Mouse (Mus musculus): ENCODE measurements around the gene Rtkn2. TPM values are rescaled to one million over a fixed set of nuclear protein-coding genes. Genes with fewer than 3 reads are reported as not detected.

The Rtkn2 gene
- polyA plus RNA-seq, 1 experiment from 2014 or later = 13.8 TPM

GRCm38 (mm10) chr10:68009867-68010266 is 30.5 kb downstream of the Rtkn2 start:
- Histone ChIP-seq H3K9ac (ENCODE audit: low read length) (no peak overlapping the region), H3K4me1 (ENCODE audit: control insufficient read depth, insufficient read depth, low read length) (no peaks in the 10 kb centered on the region), H3K4me3 (ENCODE audit: low read depth, low read length) (no peak overlapping the region), H3K27ac (replicated peaks; ENCODE audit: low read depth, low read length) (no peak overlapping the region), H3K4me2 (ENCODE audit: low read depth, severe bottlenecking) (no peak overlapping the region), H3K9me3 (ENCODE audit: control insufficient read depth, low read length) (no peaks in the 10 kb centered on the region), H3K36me3 (ENCODE audit: control insufficient read depth, insufficient read depth, low read length) (peaks cover 3% of the 10 kb centered on the region; the same call in 1 of the 2 replicates), H3K27me3 (ENCODE audit: control insufficient read depth, insufficient read depth, low read length) (no peaks in the 10 kb centered on the region)
- DNase-seq (ENCODE audit: low spot score) = no peak
- 96% methylated on average over 7 of the region's 7 CpGs for WGBS
- ATAC-seq (ENCODE audit: insufficient number of reproducible peaks, low FRiP score, low TSS enrichment, low read depth) = no peak

GRCm38 (mm10) chr10:68013137-68013536 is 33.8 kb downstream of the Rtkn2 start:
- 91% methylated on average over 2 of the region's 2 CpGs for WGBS
- H3K27me3 ChIP-seq (ENCODE audit: control insufficient read depth, insufficient read depth, low read length) = no peaks in the 10 kb centered on the region
- ATAC-seq (ENCODE audit: insufficient number of reproducible peaks, low FRiP score, low TSS enrichment, low read depth) (no peak), DNase-seq (ENCODE audit: low spot score) (peak; percentile 50)
- peaks cover 3% of the 10 kb centered on the region; the same call in 1 of the 2 replicates for H3K36me3 ChIP-seq (ENCODE audit: control insufficient read depth, insufficient read depth, low read length)
- no peak overlapping the region for H3K9ac ChIP-seq (ENCODE audit: low read length)
- no peak overlapping the region for H3K27ac ChIP-seq (replicated peaks; ENCODE audit: low read depth, low read length)
- H3K4me3 ChIP-seq (ENCODE audit: low read depth, low read length) = no peak overlapping the region
- H3K4me2 ChIP-seq (ENCODE audit: low read depth, severe bottlenecking) = no peak overlapping the region
- H3K4me1 ChIP-seq (ENCODE audit: control insufficient read depth, insufficient read depth, low read length) = no peaks in the 10 kb centered on the region
- no peaks in the 10 kb centered on the region for H3K9me3 ChIP-seq (ENCODE audit: control insufficient read depth, low read length)

- no peak for ATAC-seq (ENCODE audit: insufficient number of reproducible peaks, low FRiP score, low TSS enrichment, low read depth)
- Histone ChIP-seq H3K27ac (replicated peaks; ENCODE audit: low read depth, low read length) (no peak overlapping the region), H3K4me2 (ENCODE audit: low read depth, severe bottlenecking) (no peak overlapping the region), H3K4me3 (ENCODE audit: low read depth, low read length) (no peak overlapping the region), H3K4me1 (ENCODE audit: control insufficient read depth, insufficient read depth, low read length) (no peaks in the 10 kb centered on the region), H3K27me3 (ENCODE audit: control insufficient read depth, insufficient read depth, low read length) (no peaks in the 10 kb centered on the region), H3K9me3 (ENCODE audit: control insufficient read depth, low read length) (no peaks in the 10 kb centered on the region; the same call in 1 of the 2 replicates), H3K36me3 (ENCODE audit: control insufficient read depth, insufficient read depth, low read length) (peaks cover 9% of the 10 kb centered on the region; the same call in 1 of the 2 replicates), H3K9ac (ENCODE audit: low read length) (no peak overlapping the region)
- DNase-seq (ENCODE audit: low spot score) = no peak
- WGBS = 90% methylated on average over 2 of the region's 2 CpGs
Observed at GRCm38 (mm10) chr10:68020755-68021154, 41.4 kb downstream of the Rtkn2 start.

GRCm38 (mm10) chr10:68025660-68026059 is 46.3 kb downstream of the Rtkn2 start:
- Histone ChIP-seq H3K36me3 (ENCODE audit: control insufficient read depth, insufficient read depth, low read length) (no peaks in the 10 kb centered on the region), H3K4me3 (ENCODE audit: low read depth, low read length) (no peak overlapping the region), H3K4me2 (ENCODE audit: low read depth, severe bottlenecking) (no peak overlapping the region), H3K27me3 (ENCODE audit: control insufficient read depth, insufficient read depth, low read length) (no peaks in the 10 kb centered on the region), H3K27ac (replicated peaks; ENCODE audit: low read depth, low read length) (no peak overlapping the region), H3K9me3 (ENCODE audit: control insufficient read depth, low read length) (no peaks in the 10 kb centered on the region), H3K4me1 (ENCODE audit: control insufficient read depth, insufficient read depth, low read length) (no peaks in the 10 kb centered on the region), H3K9ac (ENCODE audit: low read length) (no peak overlapping the region)
- WGBS = 84% methylated on average over 3 of the region's 3 CpGs
- DNase-seq (ENCODE audit: low spot score) (no peak), ATAC-seq (ENCODE audit: insufficient number of reproducible peaks, low FRiP score, low TSS enrichment, low read depth) (no peak)

GRCm38 (mm10) chr10:68028327-68029080 is 49.1 kb downstream of the Rtkn2 start:
- no peak overlapping the region for H3K27ac ChIP-seq (replicated peaks; ENCODE audit: low read depth, low read length)
- no peak for DNase-seq (ENCODE audit: low spot score)
- H3K4me1 ChIP-seq (ENCODE audit: control insufficient read depth, insufficient read depth, low read length) = no peaks in the 10 kb centered on the region
- no peaks in the 10 kb centered on the region for H3K27me3 ChIP-seq (ENCODE audit: control insufficient read depth, insufficient read depth, low read length)
- no peak for ATAC-seq (ENCODE audit: insufficient number of reproducible peaks, low FRiP score, low TSS enrichment, low read depth)
- no peaks in the 10 kb centered on the region for H3K36me3 ChIP-seq (ENCODE audit: control insufficient read depth, insufficient read depth, low read length)
- no peak overlapping the region for H3K4me2 ChIP-seq (ENCODE audit: low read depth, severe bottlenecking)
- H3K9me3 ChIP-seq (ENCODE audit: control insufficient read depth, low read length) = no peaks in the 10 kb centered on the region
- 58% methylated on average over 12 of the region's 12 CpGs for WGBS
- no peak overlapping the region for H3K9ac ChIP-seq (ENCODE audit: low read length)
- H3K4me3 ChIP-seq (ENCODE audit: low read depth, low read length) = no peak overlapping the region

- WGBS = 86% methylated on average over 5 of the region's 5 CpGs
- Histone ChIP-seq H3K36me3 (ENCODE audit: control insufficient read depth, insufficient read depth, low read length) (no peaks in the 10 kb centered on the region), H3K9ac (ENCODE audit: low read length) (no peak overlapping the region), H3K27me3 (ENCODE audit: control insufficient read depth, insufficient read depth, low read length) (no peaks in the 10 kb centered on the region), H3K4me2 (ENCODE audit: low read depth, severe bottlenecking) (no peak overlapping the region), H3K27ac (replicated peaks; ENCODE audit: low read depth, low read length) (no peak overlapping the region), H3K4me3 (ENCODE audit: low read depth, low read length) (no peak overlapping the region), H3K4me1 (ENCODE audit: control insufficient read depth, insufficient read depth, low read length) (no peaks in the 10 kb centered on the region), H3K9me3 (ENCODE audit: control insufficient read depth, low read length) (no peaks in the 10 kb centered on the region)
- DNase-seq (ENCODE audit: low spot score) = no peak
- no peak for ATAC-seq (ENCODE audit: insufficient number of reproducible peaks, low FRiP score, low TSS enrichment, low read depth)
Observed at GRCm38 (mm10) chr10:68029081-68029626, 49.8 kb downstream of the Rtkn2 start.

- Histone ChIP-seq H3K27ac (replicated peaks; ENCODE audit: low read depth, low read length) (no peak overlapping the region), H3K4me1 (ENCODE audit: control insufficient read depth, insufficient read depth, low read length) (no peaks in the 10 kb centered on the region), H3K9ac (ENCODE audit: low read length) (no peak overlapping the region), H3K4me2 (ENCODE audit: low read depth, severe bottlenecking) (no peak overlapping the region), H3K36me3 (ENCODE audit: control insufficient read depth, insufficient read depth, low read length) (no peaks in the 10 kb centered on the region), H3K27me3 (ENCODE audit: control insufficient read depth, insufficient read depth, low read length) (no peaks in the 10 kb centered on the region), H3K9me3 (ENCODE audit: control insufficient read depth, low read length) (no peaks in the 10 kb centered on the region), H3K4me3 (ENCODE audit: low read depth, low read length) (no peak overlapping the region)
- DNase-seq (ENCODE audit: low spot score) (no peak), ATAC-seq (ENCODE audit: insufficient number of reproducible peaks, low FRiP score, low TSS enrichment, low read depth) (no peak)
- WGBS = 75% methylated on average over 6 of the region's 6 CpGs
Observed at GRCm38 (mm10) chr10:68030027-68030426, 50.7 kb downstream of the Rtkn2 start.

GRCm38 (mm10) chr10:68035707-68036367 is 56.5 kb downstream of the Rtkn2 start:
- Histone ChIP-seq H3K27me3 (ENCODE audit: control insufficient read depth, insufficient read depth, low read length) (no peaks in the 10 kb centered on the region), H3K9ac (ENCODE audit: low read length) (no peak overlapping the region), H3K4me2 (ENCODE audit: low read depth, severe bottlenecking) (no peak overlapping the region), H3K4me1 (ENCODE audit: control insufficient read depth, insufficient read depth, low read length) (no peaks in the 10 kb centered on the region), H3K36me3 (ENCODE audit: control insufficient read depth, insufficient read depth, low read length) (no peaks in the 10 kb centered on the region), H3K9me3 (ENCODE audit: control insufficient read depth, low read length) (no peaks in the 10 kb centered on the region), H3K27ac (replicated peaks; ENCODE audit: low read depth, low read length) (no peak overlapping the region), H3K4me3 (ENCODE audit: low read depth, low read length) (no peak overlapping the region)
- 94% methylated on average over 20 of the region's 20 CpGs for WGBS
- no peak for DNase-seq (ENCODE audit: low spot score)
- ATAC-seq (ENCODE audit: insufficient number of reproducible peaks, low FRiP score, low TSS enrichment, low read depth) = no peak

Measured in limb, embryonic 11.5 days (tissue).